Mouse (Mus musculus) layer of hippocampus, adult 8-10 months (tissue): ENCODE results near the gene Arhgdib. TPM values are rescaled to one million over a fixed set of nuclear protein-coding genes. Genes with fewer than 3 reads are reported as not detected.

Experiments
- DNase-seq, 2 experiments: peaks; one replicate each; pipeline ENCODE4 v3.0.0; 2022; ENCODE audit warnings: low spot score in 2 of 2
- total RNA-seq, 4 experiments: library from RNA; stranded (reverse); gene quantifications; 2 replicates each; pipeline ENCODE4 v1.2.4; 2022

Arhgdib gene
- total RNA-seq, 4 experiments from 2014 or later = 9.9 to 23.4 (median 17.1) TPM

GRCm38 (mm10) chr6:136950171-136950570, 8.5 kb upstream of the Arhgdib start:
- DNase-seq = no peak

DNA sequence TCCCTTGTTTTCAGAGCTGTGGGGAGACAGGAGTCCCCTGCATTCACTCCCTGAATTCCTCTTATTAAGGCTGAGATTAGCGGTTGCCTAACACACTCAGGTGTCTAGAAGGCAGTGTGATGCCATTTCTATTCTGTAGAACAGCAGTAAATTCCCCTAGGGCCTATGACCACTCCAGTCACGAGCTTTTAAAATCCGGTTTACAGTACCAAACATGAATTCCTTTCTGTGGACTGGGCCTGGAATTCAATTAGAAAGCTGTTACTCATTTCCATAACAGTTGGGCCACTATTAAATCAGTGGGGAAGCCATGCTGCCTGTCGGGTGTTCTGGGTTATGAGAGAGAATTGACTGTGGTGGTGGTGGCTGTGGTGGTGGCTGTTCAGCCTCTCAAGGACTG, 6.0 kb upstream of the Arhgdib start:
- DNase-seq = no peak

- DNase-seq = no peak
Observed at GRCm38 (mm10) chr6:136946943-136947342, 5.2 kb upstream of the Arhgdib start.

- DNase-seq = no peak
Observed at GRCm38 (mm10) chr6:136946241-136946640, 4.5 kb upstream of the Arhgdib start.

DNA sequence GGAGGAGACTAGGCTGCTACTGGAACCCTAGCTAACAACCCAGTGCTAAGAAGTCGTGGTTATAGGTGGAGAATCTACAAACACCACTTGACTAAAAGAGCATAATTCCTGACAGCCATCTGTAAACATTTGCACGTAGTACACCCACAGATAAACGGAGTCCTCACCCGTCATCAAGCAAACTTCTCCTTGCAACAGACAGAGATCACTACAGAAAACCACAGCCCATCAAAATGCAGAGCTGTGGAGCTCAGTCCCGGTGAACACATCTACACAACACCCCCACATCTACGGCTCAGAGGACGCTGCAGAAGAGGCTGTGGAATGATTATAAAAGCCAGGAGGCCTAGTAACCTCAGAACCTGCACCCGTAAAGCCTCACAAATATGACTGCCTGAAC, 2.8 kb upstream of the Arhgdib start:
- DNase-seq = no peak

GRCm38 (mm10) chr6:136943392-136943791, 1.7 kb upstream of the Arhgdib start:
- no peak for DNase-seq

GRCm38 (mm10) chr6:136942280-136942679, 581 bp upstream of the Arhgdib start:
- DNase-seq = no peak

DNA sequence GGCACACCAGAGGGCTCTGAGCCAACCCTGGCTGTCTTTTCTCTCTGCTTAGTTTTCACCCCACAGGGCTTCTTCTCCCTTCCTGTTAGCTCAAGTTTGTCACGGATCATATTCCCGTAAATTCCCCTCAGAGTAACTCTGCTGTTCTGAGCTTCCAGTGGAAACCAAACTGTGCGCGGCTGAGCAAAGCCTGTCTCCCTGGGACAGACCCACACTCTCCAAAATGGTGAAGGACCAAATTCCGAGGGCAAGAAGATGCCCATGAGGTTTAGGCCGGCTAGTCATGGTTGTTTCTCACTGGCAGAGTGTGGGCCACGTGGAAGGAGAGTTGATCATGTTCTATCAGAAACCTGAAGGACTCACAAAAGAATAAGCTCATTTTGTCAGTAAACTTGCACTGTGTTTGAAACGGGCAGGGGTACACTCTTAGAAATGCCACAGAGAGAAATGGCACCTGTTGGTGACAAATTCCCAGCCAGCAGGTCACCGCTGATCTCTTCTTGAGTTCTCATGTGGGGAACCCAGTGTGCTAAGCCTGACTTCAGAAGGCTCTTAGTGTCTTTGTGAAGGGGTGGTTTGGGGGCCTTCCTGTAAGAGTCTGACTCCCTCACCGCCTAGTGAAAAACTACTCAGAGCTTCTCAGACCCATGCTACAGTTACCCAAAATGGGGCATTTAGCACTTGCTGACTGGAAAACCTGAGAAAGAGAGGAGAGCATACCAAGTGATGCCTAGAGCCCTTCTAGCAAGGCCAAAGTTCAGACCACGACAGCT, 1.3 kb downstream of the Arhgdib start:
- DNase-seq = no peak

DNA sequence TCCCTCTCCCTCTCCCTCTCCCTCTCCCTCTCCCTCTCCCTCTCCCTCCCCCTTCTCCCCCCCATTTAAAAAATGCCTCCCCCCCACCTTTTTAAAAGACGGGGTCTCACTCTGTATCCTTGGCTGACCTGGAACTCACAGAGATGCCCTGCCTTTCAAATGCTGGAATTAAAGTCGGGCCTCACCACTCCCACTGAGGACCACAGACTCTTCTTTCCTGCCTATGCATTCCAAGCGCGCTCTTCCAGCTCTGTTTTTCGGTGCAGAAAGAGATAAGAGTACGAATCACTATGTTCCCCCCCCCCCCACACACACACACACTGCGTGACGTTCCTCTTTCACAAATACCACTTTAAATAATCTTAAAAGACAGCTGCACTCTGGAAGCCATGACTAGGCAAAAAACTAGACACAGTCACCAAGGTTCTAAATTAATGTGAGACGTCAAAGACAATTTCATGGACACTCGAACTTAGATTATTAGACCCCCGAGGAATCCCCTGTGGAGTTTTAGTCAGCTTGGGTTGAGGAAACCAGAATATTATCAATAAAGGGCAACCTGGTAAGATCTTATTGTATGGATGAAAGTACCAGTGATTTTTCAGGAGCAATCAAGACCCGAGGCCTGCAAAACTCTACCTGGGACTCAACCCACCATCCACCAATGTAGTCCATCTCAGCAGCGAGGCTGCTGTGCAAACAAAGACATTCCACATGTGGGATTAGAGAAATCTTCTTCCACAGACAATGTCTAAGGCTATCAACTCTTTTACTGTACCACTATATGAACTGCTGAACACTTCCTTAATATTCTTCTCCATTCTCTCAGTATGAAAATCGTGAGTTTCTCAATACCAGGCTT, 2.1 kb downstream of the Arhgdib start:
- no peak for DNase-seq

- DNase-seq = no peak
Observed at GRCm38 (mm10) chr6:136938331-136939126, 3.2 kb downstream of the Arhgdib start.

- no peak for DNase-seq
Observed at GRCm38 (mm10) chr6:136937117-136937516, 4.6 kb downstream of the Arhgdib start.

DNA sequence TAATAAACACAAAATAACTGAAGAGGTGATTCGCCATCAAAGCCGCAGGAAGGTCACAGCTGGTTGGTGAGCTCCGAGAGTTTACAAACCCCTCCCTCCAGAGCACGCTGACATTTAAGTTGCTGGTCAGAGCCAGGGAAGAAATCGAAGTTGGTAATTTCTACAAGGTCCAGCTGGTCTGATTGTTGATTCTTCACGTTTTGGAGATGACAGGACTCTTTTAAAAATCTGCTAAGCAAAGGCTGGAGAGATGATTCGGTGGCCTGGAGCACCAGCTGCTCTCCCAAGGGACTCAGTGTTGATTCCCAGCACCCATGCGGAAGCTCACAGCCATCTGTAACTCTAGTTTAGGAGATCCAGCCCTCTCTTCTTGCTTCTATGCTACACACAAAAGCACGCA, 5.3 kb downstream of the Arhgdib start:
- no peak for DNase-seq

GRCm38 (mm10) chr6:136935233-136935632, 6.5 kb downstream of the Arhgdib start:
- no peak for DNase-seq

DNA sequence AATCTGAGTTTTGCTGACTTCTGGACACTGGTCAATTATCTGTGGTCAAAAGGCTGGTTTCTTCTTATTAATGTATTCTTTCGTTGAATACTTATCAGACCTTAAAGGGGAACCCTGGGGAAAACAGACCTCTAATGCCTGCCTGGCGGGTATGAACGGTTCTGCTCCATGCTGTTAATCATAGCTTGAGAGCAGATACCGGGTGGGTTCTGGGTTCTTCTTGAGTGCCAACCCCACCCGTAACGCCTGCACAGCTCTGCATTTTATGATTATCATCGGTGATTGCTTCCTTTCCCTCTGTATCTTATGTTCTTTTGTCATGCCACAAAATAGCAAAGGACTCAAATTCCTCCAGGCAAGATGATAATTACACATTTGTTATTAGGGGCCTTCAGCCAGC, 7.6 kb downstream of the Arhgdib start:
- DNase-seq = no peak

GRCm38 (mm10) chr6:136931246-136931645, 10.5 kb downstream of the Arhgdib start:
- no peak for DNase-seq

DNA sequence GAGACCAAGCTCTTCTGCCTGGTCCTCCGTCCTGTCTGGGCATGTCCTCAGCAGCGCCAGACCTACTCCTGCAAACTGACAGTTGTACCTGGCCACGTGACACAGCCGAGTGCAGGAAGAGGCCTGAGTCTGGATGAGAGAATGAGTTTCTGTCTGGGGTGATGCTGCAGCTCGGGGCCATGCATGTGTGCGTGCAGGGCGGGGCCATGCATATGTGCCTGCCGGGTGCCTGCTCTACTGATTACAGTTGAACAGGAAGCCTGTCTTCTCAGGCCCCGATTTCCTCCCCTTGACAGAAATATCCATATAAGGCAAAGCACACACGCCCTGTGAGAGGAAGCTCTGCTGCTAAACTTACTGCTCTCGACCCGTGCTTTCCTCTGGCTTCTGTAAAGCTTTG, 11.0 kb downstream of the Arhgdib start:
- no peak for DNase-seq

DNA sequence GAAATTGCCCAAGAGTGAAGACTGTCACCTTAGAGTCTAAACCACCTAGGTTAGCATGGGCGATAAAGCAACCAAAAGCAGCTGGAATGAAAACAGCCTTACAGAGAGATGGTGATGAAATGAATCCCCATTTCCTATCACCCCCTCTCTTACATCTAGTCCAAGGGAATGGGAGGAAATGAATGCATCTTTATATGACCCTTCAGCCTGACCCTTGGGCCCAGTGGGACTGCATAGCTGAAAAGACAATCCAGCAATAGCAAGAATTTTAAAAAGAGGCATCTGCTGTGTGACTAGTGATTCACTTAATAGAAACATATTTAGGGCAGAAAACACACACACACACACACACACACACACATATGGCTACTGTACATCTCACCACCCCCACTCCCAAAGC, 14.1 kb downstream of the Arhgdib start:
- DNase-seq = no peak

GRCm38 (mm10) chr6:136925049-136925448, 16.6 kb downstream of the Arhgdib start:
- DNase-seq = no peak

GRCm38 (mm10) chr6:136923532-136923931, 18.2 kb downstream of the Arhgdib start, which contains the start of gene Pde6h:
Gene Pde6h (plus strand): TSS chr6:136923832.
- no peak for DNase-seq

DNA sequence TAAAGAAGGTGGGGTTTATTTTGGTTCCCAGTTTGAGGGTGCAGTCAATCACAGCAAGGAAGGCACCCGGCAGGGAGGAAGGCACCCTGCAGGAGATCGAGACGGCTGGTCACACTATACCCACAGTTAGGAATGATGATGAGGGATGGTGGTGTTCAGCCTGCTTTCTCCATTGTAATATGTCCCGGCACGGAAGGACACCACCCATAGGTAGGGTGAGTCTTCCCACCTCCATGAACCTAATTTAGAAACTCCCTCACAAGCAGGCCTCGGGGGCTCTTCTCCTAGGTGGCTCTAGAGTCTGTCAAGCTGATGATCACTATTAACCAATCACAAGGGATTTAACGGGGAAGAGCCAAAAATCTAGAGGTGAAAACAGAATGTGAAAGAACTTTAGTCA, 18.8 kb downstream of the Arhgdib start:
- DNase-seq = no peak

GRCm38 (mm10) chr6:136922080-136922479, 19.6 kb downstream of the Arhgdib start, which contains the start of gene Erp27:
Gene Erp27 (minus strand): TSS chr6:136922180.
- no peak for DNase-seq

DNA sequence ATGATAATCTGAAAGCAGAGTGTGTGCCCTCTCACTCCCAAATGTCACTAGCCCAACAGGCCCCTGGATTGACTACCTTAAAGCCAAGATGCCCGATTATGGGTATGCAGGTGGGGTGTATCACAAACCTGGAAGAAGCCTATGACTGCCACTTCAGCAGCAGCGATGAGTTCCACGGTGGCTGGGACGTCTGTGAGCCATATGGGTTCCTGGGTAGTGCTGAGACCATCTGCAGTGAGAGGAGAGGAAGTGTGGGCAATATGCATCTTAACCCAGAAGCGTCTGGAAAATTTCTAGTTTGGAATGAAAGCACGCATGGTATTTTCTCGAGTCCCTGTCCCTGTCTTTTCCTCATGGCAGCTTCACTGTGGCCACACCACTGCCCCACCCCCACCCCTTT, 20.1 kb downstream of the Arhgdib start:
- peak; percentile 50 to 59 for DNase-seq
